Mouse (Mus musculus) kidney, embryonic 15.5 days (tissue): ENCODE data around the gene Wdr27. TPM values are rescaled to one million over a fixed set of nuclear protein-coding genes. Genes with fewer than 3 reads are reported as not detected.
"Not testable (repeated sequence)": the region's sequence is repeated elsewhere in the genome, so short reads cannot be mapped to it uniquely, and the experiment has no call there.

Source experiments
- ATAC-seq: fragments of 200-750 bp; cut with Nextera tagmentation; replicated peaks from 2 replicates; pipeline ENCODE4 v1.8.0; 2017; ENCODE audit warnings: moderate TSS enrichment; ENCODE audit not compliant: low FRiP score
- H3K27ac ChIP-seq: fragments of 300-500 bp; sonication (generic); 2 replicates; pipeline ENCODE4 v1.5.1; 2015; ENCODE audit warnings: mild to moderate bottlenecking, inconsistent platforms
- H3K27me3 ChIP-seq: fragments of 300-500 bp; sonication (generic); 2 replicates; pipeline ENCODE4 v1.6.1; 2015; ENCODE audit warnings: inconsistent platforms
- H3K36me3 ChIP-seq: fragments of 300-500 bp; sonication (generic); 2 replicates; pipeline ENCODE4 v1.6.1; 2015; ENCODE audit warnings: inconsistent platforms
- H3K4me1 ChIP-seq: fragments of 300-500 bp; sonication (generic); 2 replicates; pipeline ENCODE4 v1.6.1; 2015; ENCODE audit warnings: inconsistent platforms
- H3K4me2 ChIP-seq: fragments of 300-500 bp; sonication (generic); 2 replicates; pipeline ENCODE4 v1.6.1; 2015; ENCODE audit warnings: moderate library complexity, mild to moderate bottlenecking, inconsistent platforms
- H3K4me3 ChIP-seq: fragments of 300-500 bp; sonication (generic); replicated peaks from 2 replicates; pipeline ENCODE4 v1.5.1; 2015; ENCODE audit warnings: mild to moderate bottlenecking, inconsistent platforms
- H3K9ac ChIP-seq: fragments of 300-500 bp; sonication (generic); 2 replicates; pipeline ENCODE4 v1.6.1; 2015; ENCODE audit warnings: mild to moderate bottlenecking, inconsistent platforms
- H3K9me3 ChIP-seq: fragments of 300-500 bp; sonication (generic); replicated peaks from 2 replicates; pipeline ENCODE4 v1.6.1; 2016; ENCODE audit warnings: inconsistent platforms
- WGBS: fragments of 180-500 bp; shearing (Covaris S2); methylation state at CpG from one replicate; pipeline ENCODE4 v1.1.7; 2015; ENCODE audit warnings: mixed read lengths; 5-methylcytosine and 5-hydroxymethylcytosine counted together
- polyA plus RNA-seq: library from polyadenylated mRNA; unstranded; fragments of >200 nt; fragmentation: Nextera tagmentation; extraction: Ambion mirVana; gene quantifications from 2 replicates; pipeline ENCODE4 v1.2.1, GENCODE M21; 2015

Wdr27 gene
- polyA plus RNA-seq, 1 experiment from 2014 or later = 6.8 TPM

DNA sequence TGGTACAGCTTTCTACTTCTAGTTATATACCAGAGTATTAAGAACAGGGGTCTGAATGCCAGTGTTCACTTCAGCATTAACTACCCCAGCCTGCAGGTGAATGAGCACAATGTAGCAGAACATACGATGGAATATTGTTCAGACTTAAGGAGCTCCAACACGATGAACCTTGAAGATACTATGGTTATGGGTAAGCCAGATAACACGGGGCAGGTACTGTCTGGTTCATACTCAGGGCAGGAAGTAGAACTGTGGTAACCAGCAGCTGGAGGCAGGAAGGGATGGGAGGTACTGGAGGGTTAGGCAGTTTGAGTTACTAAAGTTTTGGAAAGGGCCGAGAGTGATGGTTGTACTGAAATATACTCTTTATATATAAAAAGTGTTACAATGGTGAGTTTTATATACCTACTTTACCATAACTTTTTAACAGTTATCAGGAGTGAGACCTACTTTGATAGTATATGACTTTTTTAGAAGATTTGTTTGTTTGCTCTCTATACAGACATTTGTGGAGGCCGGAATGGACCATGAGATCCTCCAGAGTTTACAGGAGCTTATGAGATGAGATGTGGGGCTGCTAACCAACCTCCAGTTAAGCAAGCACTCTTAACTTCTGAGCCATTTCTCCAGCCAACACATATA lies 15.8 kb upstream of the Wdr27 start:
- no peak overlapping the region for H3K27ac ChIP-seq
- H3K4me1 ChIP-seq = peaks cover 8% of the 10 kb centered on the region
- ATAC-seq = no peak
- H3K9me3 ChIP-seq = no peaks in the 10 kb centered on the region
- no peak overlapping the region for H3K9ac ChIP-seq
- no peak overlapping the region for H3K4me2 ChIP-seq
- no peak overlapping the region for H3K4me3 ChIP-seq
- no peaks in the 10 kb centered on the region for H3K27me3 ChIP-seq
- H3K36me3 ChIP-seq = peaks cover 29% of the 10 kb centered on the region
- 89% methylated on average over 5 of the region's 5 CpGs for WGBS

DNA sequence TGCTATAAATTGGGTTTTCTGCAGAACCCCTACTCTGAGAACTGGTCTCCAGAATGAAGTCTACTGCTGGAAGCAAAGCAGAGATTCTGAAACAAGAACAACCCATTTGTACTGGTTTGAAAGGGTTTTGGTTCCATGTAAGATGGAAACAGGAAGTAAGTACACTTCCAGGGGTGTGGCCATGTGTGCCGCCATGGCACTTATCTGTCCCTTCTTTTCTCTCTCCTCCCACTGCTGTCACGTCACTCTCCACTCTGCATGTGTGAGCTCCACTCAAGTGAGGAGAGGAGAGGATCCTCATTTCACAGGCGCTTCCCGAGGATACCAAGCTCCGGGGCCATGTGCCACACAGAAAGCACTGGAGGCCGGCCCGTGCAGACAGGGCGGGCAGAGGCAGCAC lies 10.5 kb upstream of the Wdr27 start:
- Histone ChIP-seq H3K4me3 (no peak overlapping the region), H3K9me3 (no peaks in the 10 kb centered on the region), H3K4me2 (no peak overlapping the region), H3K9ac (no peak overlapping the region), H3K27me3 (no peaks in the 10 kb centered on the region), H3K36me3 (peaks cover 74% of the 10 kb centered on the region), H3K27ac (no peak overlapping the region), H3K4me1 (no peaks in the 10 kb centered on the region)
- no peak for ATAC-seq
- 82% methylated on average over 8 of the region's 8 CpGs for WGBS

DNA sequence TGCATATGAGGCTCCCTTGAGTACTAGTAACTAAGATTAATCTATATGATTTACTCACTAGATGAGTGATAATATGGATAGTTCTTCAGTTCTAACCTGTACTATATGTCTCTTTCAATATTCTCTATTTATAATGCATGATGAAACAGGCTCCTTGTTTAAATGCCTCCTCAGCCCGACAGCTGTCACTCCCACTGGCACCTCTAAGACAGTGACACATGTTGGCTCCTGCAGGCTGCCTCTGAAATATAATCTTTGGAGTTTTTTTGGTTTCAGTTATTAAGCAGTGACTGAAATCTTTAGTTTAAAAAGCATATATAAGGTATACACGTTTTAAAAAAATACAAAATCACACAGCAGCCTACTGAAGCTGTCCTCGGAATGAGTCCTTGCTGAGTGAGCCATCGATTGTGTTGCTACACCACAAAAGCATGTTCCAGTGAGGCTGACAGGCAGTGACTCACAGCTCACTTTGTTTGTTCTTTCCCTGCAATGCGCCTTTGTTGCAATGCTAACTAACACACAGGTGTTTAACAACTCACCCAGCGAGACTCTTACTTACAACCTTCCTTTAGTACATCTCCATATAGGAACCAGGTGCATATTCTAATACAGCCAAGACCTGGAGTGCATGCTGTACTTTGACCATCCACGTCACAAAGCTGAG lies 6.3 kb upstream of the Wdr27 start:
- Histone ChIP-seq H3K4me1 (peaks cover 9% of the 10 kb centered on the region), H3K27me3 (no peaks in the 10 kb centered on the region), H3K9me3 (no peaks in the 10 kb centered on the region), H3K4me2 (no peak overlapping the region), H3K4me3 (no peak overlapping the region), H3K36me3 (peaks cover 80% of the 10 kb centered on the region), H3K27ac (no peak overlapping the region), H3K9ac (no peak overlapping the region)
- 88% methylated on average over 7 of the region's 7 CpGs for WGBS
- no peak for ATAC-seq

DNA sequence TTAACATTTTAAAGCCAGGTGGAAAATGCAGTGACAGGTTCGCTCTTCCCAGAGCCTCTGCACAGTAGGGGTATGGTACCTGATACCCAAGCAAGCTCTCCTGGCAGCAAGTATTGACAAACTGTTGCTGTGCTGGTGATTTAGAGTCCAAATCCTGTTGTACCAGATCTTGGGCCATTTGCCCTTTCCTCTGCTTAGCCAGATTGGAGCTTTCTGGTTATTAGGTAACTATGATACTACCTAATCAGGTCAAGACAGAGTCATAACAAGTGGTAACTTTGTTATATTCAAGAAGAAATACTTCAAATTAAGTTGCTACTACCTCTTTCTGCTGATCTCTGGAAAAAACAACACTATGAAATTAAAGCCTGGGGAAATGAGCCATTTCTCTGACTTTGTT lies 1.6 kb upstream of the Wdr27 start:
- H3K4me2 ChIP-seq = peak overlapping the region; percentile 80
- no peaks in the 10 kb centered on the region for H3K27me3 ChIP-seq
- H3K9ac ChIP-seq = no peak overlapping the region
- H3K27ac ChIP-seq = no peak overlapping the region
- H3K9me3 ChIP-seq = no peaks in the 10 kb centered on the region
- no peak overlapping the region; the same call in 1 of the 2 replicates for H3K4me3 ChIP-seq
- peaks cover 36% of the 10 kb centered on the region for H3K36me3 ChIP-seq
- WGBS = 94% methylated on average over 1 of the region's 1 CpGs
- ATAC-seq = no peak
- H3K4me1 ChIP-seq = peaks cover 24% of the 10 kb centered on the region

DNA sequence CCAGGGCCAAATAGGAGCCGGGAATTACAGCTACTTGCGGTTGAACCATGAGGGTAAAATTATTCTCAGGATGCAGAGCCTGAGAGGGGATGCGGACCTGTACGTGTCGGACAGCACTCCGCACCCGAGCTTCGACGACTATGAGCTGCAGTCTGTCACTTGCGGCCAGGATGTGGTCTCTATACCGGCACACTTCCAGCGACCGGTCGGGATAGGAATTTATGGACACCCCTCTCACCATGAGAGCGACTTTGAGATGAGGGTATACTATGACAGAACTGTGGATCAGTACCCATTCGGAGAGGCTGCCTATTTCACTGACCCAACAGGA lies 736 bp upstream of the Wdr27 start:
- Histone ChIP-seq H3K9ac (peak overlapping the region; percentile 80), H3K27ac (peak overlapping the region; percentile 69), H3K4me2 (peak overlapping the region; percentile 80), H3K27me3 (no peaks in the 10 kb centered on the region), H3K9me3 (no peaks in the 10 kb centered on the region), H3K4me3 (peak overlapping the region; percentile 70), H3K4me1 (peaks cover 24% of the 10 kb centered on the region), H3K36me3 (peaks cover 30% of the 10 kb centered on the region)
- ATAC-seq = no peak
- WGBS = 14% methylated on average over 16 of the region's 16 CpGs

DNA sequence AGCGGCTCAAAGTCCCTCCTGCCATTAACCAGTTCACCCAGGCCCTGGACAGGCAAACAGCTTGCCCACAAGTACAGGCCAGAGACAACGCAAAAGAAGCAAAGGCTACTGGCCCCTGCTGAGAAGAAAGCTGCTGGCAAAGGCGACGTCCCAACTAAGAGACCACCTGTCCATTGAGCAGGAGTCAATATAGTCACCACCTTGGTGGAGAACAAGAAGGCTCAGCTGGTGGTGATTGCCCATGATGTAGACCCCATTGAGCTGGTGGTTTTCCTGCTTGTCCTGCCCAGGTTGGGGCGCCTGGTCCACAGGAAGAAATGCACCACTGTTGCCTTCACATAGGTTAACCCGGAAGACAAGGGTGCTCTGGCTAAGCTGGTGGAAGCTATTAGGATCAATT lies 777 bp downstream of the Wdr27 start:
- H3K4me2 ChIP-seq = peak overlapping the region; percentile 80
- H3K27ac ChIP-seq, H3K9me3 ChIP-seq, ATAC-seq, H3K27me3 ChIP-seq: not testable (repeated sequence)
- peak overlapping the region; percentile 70 for H3K4me3 ChIP-seq
- peaks cover 19% of the 10 kb centered on the region for H3K36me3 ChIP-seq
- 73% methylated on average over 6 of the region's 6 CpGs for WGBS
- H3K4me1 ChIP-seq = peaks cover 24% of the 10 kb centered on the region
- H3K9ac ChIP-seq = peak overlapping the region; percentile 73

DNA sequence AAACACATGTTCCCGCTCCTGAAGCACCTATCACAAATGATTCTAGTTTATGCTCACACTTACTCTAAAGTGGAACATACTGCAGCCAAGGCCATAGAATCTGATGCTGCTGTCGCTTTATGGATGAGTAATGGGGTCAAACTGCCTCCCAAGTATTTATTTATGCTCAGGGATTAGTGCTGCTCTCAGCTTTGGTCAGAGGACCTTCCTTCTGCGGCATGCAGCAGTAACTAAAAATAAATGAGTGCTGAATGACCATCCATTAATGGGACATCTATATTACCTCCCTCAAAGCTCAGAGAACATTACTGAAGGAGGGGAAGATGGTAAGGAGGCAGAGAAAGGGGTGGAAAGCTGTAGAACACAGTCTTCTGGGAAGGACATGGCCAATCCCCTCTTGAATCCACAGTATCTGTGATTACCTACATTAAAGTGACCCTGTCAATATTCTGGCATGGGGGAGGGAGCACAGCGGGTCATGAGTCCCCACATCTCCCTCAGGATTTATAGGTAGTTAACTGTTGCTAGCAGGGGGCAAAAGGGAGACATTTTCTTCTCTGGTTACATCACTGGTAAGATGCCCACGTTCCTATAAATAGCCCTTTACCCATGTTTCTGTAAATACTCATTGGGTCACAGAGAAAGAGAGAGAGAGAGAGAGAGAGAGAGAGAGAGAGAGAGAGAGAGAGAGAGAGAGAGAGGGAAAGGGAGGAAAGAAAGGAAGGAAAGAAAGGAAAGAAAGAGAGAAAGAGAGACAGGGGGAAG lies 6.9 kb downstream of the Wdr27 start:
- H3K4me2 ChIP-seq = no peak overlapping the region
- no peaks in the 10 kb centered on the region for H3K36me3 ChIP-seq
- no peak for ATAC-seq
- WGBS = 58% methylated on average over 5 of the region's 5 CpGs
- H3K4me3 ChIP-seq = no peak overlapping the region
- H3K4me1 ChIP-seq = no peaks in the 10 kb centered on the region
- H3K27ac ChIP-seq = no peak overlapping the region
- H3K9me3 ChIP-seq = no peaks in the 10 kb centered on the region
- H3K27me3 ChIP-seq = no peaks in the 10 kb centered on the region
- H3K9ac ChIP-seq = no peak overlapping the region

DNA sequence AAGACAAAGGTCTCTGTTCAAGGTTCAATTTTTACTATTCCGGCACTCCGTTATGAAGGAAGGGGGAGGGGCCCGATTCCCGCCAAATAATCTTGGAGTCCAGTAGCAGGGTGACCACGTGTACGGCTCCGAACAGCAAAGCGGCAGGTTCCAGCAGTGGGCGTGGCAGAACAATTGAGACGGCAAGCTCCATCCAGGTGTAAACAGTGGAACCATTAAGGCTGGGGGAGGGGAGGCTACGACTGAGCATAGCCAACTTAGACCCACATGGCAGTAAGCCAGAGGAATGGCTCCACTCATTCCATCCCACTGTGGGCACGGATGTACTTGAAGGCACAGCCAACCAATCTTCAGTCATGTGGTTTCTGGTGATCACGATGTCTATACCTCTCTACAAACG lies 7.7 kb downstream of the Wdr27 start:
- H3K9ac ChIP-seq, H3K27ac ChIP-seq, H3K4me1 ChIP-seq, ATAC-seq, H3K36me3 ChIP-seq, H3K4me2 ChIP-seq, H3K27me3 ChIP-seq, H3K4me3 ChIP-seq, H3K9me3 ChIP-seq: not testable (repeated sequence)
- 80% methylated on average over 13 of the region's 14 CpGs for WGBS

DNA sequence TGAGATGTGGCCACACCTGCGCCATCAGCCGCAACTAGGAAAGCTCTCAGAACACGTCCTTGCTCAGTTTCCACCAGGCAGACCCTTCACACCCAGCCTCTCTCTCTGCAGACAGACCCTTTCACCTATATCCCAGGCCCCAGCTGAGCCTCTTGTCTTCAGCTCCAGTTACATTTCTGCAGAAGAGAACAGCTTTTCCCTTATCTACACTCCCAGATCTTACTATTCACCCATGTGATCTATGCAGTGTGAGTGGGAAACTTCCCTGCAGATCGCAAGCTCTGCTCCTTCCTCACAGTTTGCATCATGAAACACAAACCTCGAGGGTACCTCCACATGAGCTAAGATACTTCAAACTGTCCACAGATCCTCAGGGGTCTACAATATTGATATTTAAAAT lies 11.5 kb downstream of the Wdr27 start:
- H3K4me1 ChIP-seq = no peaks in the 10 kb centered on the region
- no peaks in the 10 kb centered on the region for H3K9me3 ChIP-seq
- WGBS = 85% methylated on average over 5 of the region's 5 CpGs
- no peak overlapping the region for H3K4me2 ChIP-seq
- no peaks in the 10 kb centered on the region for H3K36me3 ChIP-seq
- no peak overlapping the region for H3K9ac ChIP-seq
- no peak for ATAC-seq
- H3K4me3 ChIP-seq = no peak overlapping the region
- H3K27ac ChIP-seq = no peak overlapping the region
- H3K27me3 ChIP-seq = no peaks in the 10 kb centered on the region

DNA sequence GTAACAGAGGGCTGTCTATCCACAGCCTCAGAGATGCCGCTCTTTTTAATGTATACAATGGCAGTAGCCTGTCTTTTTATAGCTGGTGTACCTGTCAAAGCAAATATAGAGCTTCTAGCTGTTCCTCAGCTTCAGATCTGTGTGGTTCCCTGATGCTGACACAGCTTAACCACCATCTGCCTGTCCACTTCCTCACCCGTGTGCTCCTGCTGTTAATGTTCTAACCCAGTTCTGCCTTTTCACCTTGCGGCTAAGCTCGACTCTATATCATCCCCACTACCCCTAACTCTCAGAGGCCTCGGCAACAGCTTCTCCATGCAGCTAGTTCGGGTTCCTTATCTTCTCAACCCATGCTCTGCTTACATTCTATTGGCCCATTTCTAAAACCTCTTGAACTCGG lies 12.3 kb downstream of the Wdr27 start:
- no peaks in the 10 kb centered on the region for H3K9me3 ChIP-seq
- no peaks in the 10 kb centered on the region for H3K36me3 ChIP-seq
- no peaks in the 10 kb centered on the region for H3K27me3 ChIP-seq
- no peak for ATAC-seq
- no peak overlapping the region for H3K4me2 ChIP-seq
- H3K4me1 ChIP-seq = no peaks in the 10 kb centered on the region
- H3K4me3 ChIP-seq = no peak overlapping the region
- no peak overlapping the region for H3K27ac ChIP-seq
- WGBS = 84% methylated on average over 7 of the region's 7 CpGs
- no peak overlapping the region for H3K9ac ChIP-seq

DNA sequence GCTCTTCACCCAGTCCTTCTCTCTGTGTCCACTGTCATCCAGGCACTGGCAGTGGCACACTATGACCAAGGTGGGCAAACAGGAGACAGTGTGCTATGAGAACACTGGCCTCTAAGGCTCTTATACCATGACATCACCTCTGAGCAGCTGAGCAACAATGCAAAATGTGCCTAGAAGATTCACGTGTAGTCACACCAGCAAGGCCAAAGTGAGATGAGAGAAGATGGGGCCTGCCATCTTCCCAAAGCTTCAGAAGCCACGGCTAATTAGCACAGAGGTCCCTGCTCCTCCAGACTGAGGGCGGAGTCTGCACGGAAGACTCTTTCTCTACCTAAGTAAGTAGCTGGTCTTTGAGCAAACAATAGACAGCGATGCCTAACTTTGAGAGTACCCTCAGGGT lies 14.3 kb downstream of the Wdr27 start:
- ATAC-seq = no peak
- Histone ChIP-seq H3K36me3 (no peaks in the 10 kb centered on the region), H3K4me2 (no peak overlapping the region), H3K27me3 (no peaks in the 10 kb centered on the region), H3K9me3 (no peaks in the 10 kb centered on the region), H3K9ac (no peak overlapping the region), H3K4me1 (no peaks in the 10 kb centered on the region), H3K27ac (no peak overlapping the region), H3K4me3 (no peak overlapping the region)
- WGBS = 69% methylated on average over 5 of the region's 5 CpGs

DNA sequence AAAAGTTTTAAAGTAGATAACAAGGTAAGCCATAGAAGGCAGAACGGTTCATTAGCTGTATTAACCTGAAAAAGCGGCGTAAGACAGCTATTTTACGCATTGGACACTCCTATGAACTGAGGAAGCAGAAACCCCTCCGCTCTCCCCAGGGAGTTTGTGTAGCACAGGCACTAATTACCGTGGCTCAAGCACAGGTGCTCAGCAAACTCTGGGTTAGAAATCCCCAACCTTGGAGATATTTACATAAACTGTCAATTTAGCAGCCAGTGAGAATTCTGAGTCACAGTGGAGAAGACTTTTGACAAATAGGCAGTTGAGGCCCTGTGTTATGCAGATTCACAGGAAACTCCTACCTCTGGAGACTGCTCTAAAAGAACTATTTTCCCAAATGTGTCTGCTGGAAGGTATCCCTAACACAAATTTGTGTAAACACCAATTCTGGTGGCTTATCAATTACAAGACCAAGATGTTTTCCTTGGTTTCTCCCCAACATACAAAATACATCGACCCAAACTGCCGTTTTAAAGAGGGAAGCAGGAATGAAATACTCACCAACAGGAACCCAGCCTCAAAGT lies 15.2 kb downstream of the Wdr27 start:
- H3K4me3 ChIP-seq = no peak overlapping the region
- H3K9ac ChIP-seq = no peak overlapping the region
- no peaks in the 10 kb centered on the region for H3K9me3 ChIP-seq
- H3K4me2 ChIP-seq = no peak overlapping the region
- H3K4me1 ChIP-seq = no peaks in the 10 kb centered on the region
- WGBS = 79% methylated on average over 8 of the region's 8 CpGs
- H3K36me3 ChIP-seq = no peaks in the 10 kb centered on the region
- ATAC-seq = no peak
- no peak overlapping the region for H3K27ac ChIP-seq
- no peaks in the 10 kb centered on the region for H3K27me3 ChIP-seq
